Mouse (Mus musculus): Measurements from ENCODE around the gene Man1a.

The Man1a gene

GRCm38 (mm10) chr10:54060587-54060986 lies 15.8 kb downstream of the Man1a start:
- DNase-seq, result no peak

DNA sequence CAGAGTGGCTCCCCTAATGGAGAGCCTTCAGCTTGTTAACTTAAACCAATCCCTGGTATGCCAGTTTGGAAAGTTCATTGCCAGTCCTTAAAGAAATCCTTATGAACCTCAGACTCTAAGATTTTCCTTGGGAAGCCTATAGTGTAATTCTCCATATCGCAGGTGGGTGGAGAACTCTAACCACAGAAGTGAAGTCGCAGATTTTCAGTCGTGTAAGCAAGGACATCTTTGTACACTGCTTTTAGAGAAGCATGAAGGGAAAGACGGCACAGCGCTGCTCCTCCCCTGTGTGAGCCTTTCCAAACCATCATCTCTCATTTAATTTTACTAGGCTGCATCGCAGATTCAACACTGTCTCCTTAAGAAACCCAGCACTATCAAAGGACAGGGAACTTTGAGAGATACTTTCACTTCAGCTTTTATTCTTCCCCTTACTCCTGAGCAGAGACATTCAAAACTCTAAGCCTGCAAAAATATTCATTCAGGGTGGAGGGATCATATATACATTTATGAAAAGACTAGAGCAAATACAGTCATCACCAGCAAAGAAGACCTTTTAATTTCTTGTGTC lies 16.6 kb downstream of the Man1a start:
- DNase-seq, result no peak

DNA sequence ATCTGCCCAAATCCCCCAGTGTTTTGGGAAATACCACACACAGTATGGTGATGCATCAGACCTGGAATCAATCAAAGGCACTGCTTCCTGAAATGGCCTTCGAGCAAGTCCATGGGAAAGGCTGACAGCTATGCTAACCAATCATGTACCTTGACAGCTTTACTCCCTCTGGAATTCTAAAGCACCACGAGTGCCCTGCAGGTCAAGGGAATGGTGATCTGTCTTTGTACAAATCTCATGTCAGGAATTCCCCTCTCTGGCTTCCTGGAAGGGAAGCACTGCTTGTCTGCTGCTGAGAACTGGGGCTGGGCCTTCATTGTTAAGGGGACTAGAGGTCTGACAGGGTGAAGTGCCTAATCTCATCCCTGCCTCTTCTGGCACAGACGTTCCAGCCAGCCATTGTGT lies 17.3 kb downstream of the Man1a start:
- no peak for DNase-seq

- no peak for DNase-seq
Measured at GRCm38 (mm10) chr10:54058657-54059056, 17.8 kb downstream of the Man1a start.

DNA sequence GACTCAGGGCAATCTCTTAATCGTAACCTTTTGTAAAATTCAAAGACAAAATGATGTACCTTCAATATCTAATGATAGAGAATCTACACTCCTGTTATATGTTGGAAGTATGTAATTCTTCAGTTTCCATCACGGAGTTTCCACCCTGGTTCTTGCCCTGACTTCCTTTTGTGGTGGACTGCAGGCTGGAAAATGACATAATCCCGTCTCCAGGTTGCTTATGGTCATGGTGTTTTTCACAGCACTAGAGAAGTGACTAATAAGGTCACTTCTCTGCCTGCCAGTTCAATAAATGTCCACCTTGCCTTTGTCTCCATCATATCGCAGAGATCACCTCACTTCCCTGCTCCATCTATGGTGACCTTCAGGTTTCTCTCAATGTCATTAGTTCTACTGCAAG lies 22.2 kb downstream of the Man1a start:
- no peak for DNase-seq

DNA sequence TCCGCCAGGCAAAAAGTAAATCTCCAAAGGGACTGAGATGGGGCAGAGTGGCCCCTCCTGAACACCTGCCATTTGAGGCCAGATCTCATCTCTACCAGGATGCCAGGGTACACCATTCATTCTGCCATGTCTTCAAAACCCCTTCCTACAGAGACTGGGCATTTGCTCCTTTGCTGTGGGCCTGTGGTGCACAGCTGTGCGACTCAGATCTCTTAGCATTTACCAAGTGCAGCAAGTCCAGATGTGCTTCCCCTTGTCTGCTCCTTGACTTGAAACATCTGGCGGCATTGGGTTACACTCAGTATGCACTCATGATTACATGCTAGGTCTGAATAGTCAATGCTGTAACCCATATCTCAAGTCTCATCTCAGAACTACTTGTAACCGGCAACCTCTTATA lies 28.5 kb downstream of the Man1a start:
- peak in 1 of 2 experiments; percentile 44 for DNase-seq

DNA sequence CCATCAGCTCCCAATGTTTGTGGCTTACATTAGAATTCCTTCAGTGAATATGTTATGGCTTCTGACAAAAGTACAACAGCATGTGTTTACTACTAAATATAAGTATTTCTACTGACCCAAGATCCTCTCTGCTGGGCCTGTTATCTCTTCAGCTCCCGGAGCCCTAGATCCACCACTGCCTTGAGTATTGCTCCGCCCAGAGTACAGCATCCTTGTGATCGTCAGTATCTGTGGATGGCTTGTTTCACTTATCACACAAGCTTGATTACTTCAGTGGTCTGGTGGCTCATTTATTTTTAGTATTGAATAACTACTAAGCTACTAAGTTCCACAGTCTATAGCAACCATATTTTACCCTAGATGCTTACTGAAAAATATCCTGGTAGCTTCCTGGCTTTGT lies 33.1 kb downstream of the Man1a start:
- DNase-seq, result no peak

- no peak for DNase-seq
Measured at GRCm38 (mm10) chr10:54042212-54042840, 34.1 kb downstream of the Man1a start.

- DNase-seq, result peak; percentile 36 to 64
Measured at GRCm38 (mm10) chr10:54040261-54041165, 35.9 kb downstream of the Man1a start.

GRCm38 (mm10) chr10:54039754-54040153 lies 36.7 kb downstream of the Man1a start:
- DNase-seq, result peak in 1 of 2 experiments; percentile 25

- no peak for DNase-seq
Measured at GRCm38 (mm10) chr10:54038734-54039133, 37.7 kb downstream of the Man1a start.

DNA sequence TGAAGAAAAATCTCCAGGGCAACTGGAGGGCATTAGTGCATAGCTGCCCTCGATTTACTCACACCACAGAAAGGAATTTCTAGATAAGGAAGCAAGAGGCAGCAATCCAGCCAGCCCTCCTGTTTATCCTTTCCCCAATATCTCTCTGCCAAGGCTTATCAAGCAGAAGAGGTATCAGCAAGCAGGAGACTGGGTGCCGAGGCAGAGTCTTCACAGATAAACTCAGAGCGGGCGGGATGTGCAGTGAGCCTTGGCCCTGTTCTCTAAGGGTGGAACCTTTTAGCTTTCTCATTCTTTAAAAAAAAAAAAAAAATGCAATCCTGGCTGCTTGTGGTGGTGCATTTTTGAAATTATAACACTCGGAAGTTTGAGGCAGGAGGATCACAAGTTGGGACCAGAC lies 38.2 kb downstream of the Man1a start:
- DNase-seq, result no peak

DNA sequence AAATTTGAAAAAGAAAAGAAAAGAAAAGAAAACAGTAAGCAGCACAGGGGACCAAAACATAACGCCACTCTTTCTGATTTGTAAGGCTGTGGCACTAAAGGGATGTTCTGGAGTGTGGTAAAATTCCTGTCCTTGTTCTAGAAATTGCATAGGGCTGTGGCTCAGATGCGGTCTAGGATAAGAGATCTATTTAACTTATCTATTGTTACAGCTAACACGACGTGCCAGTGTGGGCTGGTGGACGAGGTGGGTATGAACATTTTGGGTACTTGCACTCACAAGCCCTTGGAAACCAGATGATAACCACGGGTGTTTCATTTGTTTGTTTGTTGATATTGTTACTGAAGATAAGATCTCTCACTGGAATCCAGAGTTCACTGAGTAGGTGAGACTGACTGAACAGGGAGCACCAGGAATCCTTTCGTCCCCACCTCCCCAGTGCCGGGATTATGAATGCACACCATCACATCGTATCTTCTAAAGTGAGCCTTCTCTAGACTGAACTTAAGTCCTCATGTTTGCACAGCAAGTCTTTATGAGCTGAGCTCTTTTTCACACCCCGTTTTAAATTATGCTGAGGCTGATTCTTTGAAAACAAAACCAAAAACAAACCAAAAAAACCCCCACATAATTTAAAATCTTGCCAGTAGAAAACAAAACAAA lies 38.9 kb downstream of the Man1a start:
- DNase-seq, result no peak

GRCm38 (mm10) chr10:54035586-54035985 lies 40.8 kb downstream of the Man1a start:
- no peak for DNase-seq

- no peak for DNase-seq
Measured at GRCm38 (mm10) chr10:54034779-54035178, 41.6 kb downstream of the Man1a start.

DNA sequence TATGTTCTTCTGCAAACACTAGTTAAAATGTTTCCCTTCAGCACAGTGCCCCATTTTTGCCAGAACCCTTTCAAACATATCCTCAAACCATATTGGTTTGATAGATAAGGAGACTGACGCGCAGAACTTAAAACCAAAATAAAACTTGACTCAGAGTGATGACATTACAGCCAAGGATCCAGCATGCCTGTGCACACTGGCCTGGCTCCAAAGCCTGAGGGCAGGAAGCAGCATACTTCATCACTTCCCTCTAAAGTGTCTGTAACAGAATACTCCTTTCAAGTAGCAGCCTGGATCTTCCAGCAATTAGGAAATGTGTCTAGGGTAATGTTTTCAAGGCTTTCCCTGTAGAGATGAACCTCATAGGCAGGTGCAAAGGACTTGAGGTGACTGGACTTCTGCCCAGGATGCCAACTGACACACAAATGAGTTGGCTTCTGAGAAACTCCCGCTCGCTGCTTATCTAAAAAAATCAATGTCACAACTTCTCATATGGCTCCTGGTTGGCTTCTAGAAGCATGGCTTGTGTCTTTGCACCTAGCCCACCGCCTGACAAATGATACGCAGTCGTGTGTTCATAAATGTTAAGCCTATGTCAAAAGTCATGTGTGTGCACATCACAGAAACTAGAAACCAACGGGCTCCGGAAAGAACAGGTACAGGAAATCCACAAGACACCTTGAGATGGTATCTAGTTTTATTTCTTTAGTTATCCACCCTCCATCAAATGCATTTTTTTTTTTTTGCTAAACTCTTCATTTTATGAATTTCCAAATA lies 43.9 kb downstream of the Man1a start:
- no peak for DNase-seq

DNA sequence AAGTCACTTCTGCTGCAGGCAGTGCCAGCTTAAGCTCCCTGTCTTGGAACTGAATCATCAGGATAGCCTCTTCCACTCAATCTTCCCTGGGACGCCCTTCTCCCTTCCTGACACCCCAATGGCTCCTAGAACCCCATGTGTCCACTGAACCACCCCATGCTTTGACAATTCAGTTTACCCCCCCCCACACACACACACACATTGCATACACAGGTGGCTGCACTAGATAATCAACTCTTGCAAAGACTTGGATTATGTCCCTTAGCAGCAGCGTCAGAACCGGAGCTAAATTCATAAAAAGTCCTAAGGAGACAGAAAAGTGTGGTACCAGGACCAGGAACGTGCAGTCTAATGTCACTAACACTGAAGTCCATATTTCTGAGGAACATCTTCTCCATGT lies 47.5 kb downstream of the Man1a start:
- DNase-seq, result no peak

DNA sequence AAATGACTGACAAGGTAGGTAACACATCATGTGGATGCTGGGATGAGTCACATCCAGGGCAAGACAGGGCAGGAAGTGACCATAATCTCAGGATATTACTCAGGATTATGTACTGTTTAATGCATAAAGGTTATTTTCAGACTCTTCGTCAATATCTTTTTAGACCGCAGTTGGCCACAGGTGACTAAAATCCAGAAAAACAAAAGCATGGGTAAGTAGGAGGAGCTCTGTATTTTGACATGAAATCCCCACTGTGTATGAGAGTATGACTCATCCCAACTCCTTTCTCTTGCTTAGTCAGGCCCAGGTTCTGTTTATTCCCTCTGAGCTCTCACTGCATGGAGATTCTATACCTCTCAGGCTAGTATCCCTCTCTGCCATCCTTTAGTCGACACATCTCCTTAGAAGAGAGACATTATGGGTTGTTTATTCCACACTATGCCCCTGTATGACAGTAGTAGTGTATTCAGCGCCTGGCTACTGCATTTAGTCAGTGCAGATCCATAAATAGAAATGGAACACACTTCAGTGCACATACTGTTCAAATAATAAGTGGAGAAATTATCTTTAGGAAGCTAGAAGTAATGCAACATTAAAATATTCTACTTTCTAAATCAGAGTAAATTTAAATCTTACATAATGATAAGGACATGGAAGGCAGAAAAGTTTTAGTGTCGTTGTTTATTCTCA lies 49.5 kb downstream of the Man1a start:
- DNase-seq, result no peak

GRCm38 (mm10) chr10:54026101-54026500 lies 50.3 kb downstream of the Man1a start:
- DNase-seq, result no peak

DNA sequence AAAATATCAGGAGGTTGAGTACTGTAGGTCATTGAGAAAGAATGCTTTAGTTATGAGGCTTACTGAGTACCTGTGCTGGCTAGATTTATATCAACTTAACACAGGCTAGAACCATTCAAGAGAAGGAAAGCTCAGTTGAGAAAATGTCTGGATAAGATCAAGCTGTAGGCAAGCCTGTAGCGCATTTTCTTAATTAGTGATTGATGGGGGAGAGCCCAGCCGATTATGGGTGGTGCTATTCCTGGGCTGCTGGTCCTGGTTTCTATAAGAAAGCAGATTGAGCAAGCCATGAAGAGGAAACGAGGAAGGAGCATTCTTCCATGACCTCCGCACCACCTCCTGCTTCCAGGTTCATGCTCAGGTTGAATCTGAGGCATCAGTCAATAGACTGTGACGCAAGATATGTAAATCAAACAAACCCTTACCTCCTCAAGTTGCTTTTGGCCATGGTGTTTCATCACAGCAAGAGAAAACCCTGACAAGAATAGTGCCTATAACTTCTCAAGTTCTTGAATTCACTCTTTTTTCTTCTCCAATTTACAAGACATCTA lies 58.4 kb downstream of the Man1a start:
- DNase-seq, result no peak

GRCm38 (mm10) chr10:54014116-54014758 lies 62.2 kb downstream of the Man1a start:
- DNase-seq, result no peak

All from thymus, adult 18-20 months (tissue).